Mouse (Mus musculus): ENCODE measurements at regions not wholly inside any gene's neighbourhood (a gene's known extent, or its start where the extent isn't known, plus 50 kb on each side); places are given as distances from the start of the nearest gene placed in this dataset.

DNA sequence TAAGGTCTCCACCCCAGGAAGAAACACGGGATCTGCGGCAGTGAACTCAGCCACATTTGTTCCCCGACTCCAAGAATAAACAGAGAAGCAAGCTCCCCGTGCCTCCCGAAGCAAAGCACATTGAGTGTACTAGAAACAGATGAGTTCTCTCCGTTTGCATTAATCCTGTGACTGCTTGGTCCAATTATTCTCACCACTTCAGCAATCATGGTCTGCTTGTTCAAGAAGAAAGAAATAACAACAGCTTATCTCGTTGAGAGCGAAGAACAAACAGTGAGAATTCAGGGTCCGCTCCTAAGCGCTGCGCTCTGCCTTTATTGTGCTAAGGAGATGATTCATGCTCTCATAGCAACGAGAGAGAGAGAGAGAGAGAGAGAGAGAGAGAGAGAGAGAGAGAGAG, 393.6 kb upstream of the Dynlrb2 start:
- ATAC-seq (replicated peaks; ENCODE audit: insufficient number of reproducible peaks, low FRiP score, low TSS enrichment, poor library complexity, severe bottlenecking): no peak

DNA sequence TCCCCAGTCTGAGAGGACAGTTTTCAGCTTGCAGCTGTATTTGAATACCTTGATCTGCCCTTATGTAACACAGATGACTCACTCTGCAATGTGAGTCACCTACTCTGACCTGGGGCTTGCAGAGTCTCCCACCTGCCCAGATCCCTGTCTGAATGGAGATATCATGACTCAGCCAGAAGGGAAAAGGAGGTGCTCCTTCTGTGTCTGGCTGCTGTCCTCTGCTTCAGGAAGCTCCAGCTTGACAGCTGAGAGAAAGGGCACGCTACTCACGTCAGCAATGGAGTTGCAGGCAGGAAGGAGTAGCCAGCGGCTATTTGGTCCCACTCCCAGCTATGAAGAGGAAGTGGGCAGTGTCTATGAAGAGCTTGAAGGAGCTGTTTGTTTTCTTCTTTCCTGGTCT, 389.1 kb upstream of the Maf start:
- ATAC-seq (replicated peaks; ENCODE audit: insufficient number of reproducible peaks, low FRiP score, low TSS enrichment, poor library complexity, severe bottlenecking): no peak

DNA sequence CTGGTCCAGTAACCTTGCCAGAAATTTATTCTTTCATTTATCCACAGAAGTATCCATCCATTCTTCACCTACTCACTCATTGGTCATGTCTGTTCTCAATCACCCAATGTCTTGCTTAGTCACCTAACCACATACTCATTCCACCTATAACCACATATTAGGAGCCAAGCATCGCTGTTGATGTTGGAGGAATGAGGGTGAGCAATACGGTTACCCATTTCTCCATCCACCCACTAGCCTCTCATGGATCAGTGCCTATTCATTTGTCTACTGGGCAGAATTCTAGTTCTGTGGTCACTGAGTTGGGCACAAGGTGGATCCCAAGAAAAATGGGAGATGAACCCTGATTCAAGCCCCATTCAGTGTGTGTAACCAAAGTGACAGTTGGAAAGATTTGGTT, 375.6 kb upstream of the Maf start:
- no peak for ATAC-seq (replicated peaks; ENCODE audit: insufficient number of reproducible peaks, low FRiP score, low TSS enrichment, poor library complexity, severe bottlenecking)

DNA sequence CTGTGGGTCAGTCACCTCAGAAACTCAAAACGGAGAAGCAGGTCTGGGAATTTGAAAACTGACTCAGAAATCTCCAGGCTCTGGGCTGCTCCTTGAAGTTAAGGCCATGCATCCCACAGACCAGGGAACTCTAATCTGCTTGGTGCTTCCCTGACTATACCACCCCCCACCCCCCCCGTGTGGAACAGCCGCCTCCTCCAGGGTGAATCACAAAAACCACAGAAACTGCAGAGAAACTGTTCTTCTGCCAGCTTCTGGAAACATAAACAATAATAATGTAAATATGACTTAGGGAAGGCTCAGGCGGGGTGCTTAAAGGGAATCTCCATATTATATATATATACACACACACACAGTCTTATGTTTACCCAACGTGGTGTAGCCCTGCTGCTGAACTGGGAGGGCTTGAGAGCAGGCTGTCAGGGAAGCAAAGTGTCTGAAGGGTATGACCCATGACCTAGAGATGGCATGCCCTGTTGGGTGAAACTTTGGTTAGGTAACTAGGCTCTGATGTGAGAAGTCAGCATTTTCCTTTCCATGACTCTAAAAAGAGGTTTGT, 371.3 kb upstream of the Maf start:
- no peak for ATAC-seq (replicated peaks; ENCODE audit: insufficient number of reproducible peaks, low FRiP score, low TSS enrichment, poor library complexity, severe bottlenecking)

DNA sequence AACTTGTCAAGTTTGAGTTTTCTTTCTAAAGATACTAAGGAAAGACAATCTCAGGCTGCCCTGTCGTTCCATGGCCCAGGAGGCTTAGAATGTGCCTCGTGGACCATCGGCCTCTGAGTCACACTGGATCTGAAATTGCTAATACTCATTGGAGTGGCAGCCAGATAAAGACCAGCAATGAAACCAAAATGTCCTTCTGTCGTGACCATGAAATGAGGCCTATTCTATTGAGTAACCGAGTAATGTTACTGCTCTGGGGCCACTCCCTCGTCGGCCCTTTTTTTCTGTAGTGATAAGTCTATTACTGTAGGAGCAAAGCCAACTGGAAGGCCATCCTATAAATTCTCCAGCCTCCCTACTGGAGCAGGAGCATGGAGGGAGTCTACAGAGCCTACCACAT, 363.9 kb upstream of the Maf start:
- no peak for ATAC-seq (replicated peaks; ENCODE audit: insufficient number of reproducible peaks, low FRiP score, low TSS enrichment, poor library complexity, severe bottlenecking)

DNA sequence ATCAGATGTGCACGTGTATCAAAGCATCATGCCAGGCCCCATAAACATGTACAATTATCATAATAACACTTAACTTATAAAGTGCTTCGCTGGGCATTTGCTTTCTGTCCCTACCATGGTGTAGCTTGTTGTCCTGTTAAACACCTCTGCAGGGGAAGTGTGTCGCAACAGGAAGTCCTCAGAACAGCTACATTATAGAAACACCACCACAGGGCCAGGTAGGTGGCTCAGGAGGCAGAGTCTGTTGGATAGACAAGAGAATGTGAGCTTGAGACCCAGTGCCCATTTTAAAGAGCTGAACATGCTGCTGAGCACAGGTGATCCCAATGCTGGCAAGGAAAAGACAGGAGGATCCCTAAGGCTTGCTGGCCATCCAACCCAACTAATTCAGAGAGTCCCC, 361.9 kb upstream of the Maf start:
- no peak for ATAC-seq (replicated peaks; ENCODE audit: insufficient number of reproducible peaks, low FRiP score, low TSS enrichment, poor library complexity, severe bottlenecking)

DNA sequence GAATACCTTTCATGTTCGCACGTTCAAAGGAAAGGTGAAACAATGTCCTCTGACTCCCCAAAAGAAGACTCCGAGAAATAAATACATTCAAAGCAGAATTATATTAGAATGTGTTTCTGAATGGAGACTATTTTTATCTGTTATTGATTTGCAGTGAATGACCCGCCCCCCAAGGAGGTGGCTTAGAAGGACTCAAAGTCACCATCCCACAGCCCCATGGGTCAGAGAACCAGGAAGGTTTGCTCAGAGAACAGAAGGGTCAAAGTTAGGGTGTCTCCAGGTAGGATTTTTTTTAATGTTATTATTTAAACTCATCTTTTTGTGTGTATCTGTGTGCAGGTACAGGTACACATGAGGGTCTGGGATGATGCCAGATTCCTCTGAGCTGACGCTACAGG, 360.4 kb upstream of the Maf start:
- ATAC-seq (replicated peaks; ENCODE audit: insufficient number of reproducible peaks, low FRiP score, low TSS enrichment, poor library complexity, severe bottlenecking): no peak

DNA sequence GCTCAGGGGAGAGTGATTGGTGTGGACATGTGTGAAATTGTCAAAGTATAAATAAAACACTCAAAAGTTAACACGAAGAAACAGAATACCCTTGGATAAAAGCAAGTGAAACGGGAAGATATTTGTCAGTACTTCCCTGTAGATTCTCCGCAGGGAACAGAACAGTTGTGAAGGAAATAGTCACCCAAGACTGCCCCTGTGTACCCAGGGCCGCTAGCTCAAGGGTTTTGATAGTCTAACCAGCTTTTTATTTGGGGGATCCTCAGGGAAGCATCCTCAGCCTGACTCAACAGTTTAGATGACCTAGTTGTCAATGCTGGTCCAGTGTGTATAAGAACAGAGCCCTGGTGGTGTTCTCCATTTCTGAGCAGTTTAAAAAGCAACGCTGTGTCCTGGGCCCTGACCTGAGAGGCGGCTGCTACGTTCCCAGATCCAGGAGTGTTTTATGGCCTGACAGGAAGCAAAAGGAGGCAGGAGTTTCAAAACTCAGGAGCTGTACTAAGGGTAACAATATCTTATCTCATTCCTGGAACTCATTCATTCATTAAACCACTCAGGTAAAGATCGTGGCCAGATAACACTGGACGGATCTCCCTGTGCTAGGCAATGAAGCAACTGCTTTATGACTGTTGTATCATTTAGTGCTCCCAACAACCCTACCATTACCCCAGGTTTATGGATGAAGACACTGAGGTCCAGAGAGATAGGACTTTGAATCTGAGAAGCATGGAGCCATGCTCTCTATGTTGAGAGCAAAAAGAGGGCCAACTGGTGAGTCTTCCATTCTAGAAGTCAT, 359.8 kb upstream of the Maf start:
- ATAC-seq (replicated peaks; ENCODE audit: insufficient number of reproducible peaks, low FRiP score, low TSS enrichment, poor library complexity, severe bottlenecking): no peak

DNA sequence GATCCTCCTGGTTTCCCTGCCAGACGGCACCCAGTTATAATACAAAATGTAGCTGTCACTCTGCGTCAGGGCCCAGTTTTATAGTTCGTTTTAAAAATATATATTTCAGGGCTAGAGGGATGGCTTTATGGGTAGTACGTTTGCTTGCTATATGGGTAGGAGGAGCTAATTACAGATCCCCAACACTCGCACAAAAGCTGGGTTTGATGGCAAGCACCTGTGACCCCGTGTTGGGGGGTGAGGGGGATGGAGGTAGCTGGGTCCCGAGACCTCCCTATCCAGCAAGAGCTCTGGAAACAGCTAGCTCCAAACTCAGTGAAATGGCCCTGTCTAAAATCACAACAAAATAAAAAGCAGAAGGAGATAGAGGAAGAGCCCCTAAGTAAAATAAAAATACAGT, 358.3 kb upstream of the Maf start:
- no peak for ATAC-seq (replicated peaks; ENCODE audit: insufficient number of reproducible peaks, low FRiP score, low TSS enrichment, poor library complexity, severe bottlenecking)

DNA sequence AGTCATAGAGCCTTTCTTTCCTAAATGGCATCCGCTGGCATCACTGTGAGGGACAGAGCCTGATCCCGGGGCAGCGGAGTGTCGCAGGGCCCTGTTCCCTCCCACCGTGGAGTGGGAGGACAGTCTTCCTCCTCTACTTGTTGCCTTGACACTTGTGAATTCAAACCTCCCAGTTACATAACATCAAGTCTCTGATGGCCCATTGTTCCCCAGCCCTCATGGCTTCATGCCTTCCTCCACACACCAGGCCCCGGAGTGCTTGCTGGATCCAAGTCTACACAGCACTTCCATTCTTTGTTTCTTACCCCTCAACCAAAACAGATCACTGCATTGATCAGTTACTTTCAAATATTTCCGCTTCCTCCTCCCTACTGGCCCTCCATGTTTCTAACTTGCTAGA, 357.7 kb upstream of the Maf start:
- no peak for ATAC-seq (replicated peaks; ENCODE audit: insufficient number of reproducible peaks, low FRiP score, low TSS enrichment, poor library complexity, severe bottlenecking)

DNA sequence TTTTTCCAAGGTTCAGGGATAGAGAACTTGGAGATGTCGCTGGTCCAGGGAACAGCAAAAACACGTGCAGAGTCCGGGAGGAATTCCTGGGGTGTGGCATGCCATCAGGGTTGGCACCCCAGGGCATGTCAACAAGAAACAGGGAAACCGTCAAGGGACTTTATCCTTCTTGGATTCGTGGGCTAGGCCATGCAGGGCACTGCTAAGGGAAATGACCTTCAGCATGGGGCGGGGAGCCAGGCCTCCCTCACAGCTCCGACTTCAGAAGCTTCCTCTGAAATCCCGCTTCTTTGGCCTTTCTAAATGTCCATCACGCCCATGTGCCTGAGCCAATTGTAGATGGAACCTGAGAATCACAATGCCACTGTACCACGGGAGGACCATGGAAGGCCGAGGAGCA, 357.0 kb upstream of the Maf start:
- ATAC-seq (replicated peaks; ENCODE audit: insufficient number of reproducible peaks, low FRiP score, low TSS enrichment, poor library complexity, severe bottlenecking): no peak

DNA sequence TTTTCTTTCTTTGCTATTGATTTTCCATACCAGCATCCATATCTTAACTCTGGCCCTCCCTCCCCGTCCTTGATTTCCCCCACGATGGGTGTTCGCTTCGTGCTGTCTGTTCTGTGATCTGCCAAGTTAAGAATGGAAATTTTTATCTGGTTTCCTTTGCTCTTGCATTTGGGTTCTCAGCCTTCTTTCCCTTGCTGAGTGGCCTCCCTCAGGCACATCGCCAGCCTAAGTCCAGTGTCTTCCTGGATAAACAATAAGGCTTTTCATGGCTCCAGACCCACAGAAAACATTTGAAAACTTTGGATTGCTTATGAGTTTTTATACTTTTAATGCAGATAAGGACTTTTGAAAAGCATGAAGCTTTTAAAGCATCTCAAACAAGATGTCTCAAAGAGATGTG, 355.9 kb upstream of the Maf start:
- ATAC-seq (replicated peaks; ENCODE audit: insufficient number of reproducible peaks, low FRiP score, low TSS enrichment, poor library complexity, severe bottlenecking): no peak

DNA sequence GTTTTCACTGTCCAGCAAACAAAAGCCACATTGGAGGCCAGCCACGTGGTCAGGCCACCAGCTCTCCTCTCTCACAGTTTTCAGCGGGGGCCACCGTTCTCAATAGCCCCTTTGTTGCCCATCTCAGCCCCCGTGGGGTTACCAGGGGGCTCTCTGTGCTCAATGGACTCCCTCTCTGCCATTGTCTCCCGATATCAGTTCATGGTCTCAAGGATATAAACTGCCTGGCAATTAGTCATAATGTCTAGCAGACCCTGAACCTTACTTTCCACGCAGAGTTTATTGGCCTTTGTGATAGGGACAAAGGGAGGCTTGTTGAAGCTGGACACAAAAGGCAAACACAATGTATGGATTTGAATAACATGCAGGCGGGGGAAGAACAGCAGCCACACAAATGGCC, 345.9 kb upstream of the Maf start:
- ATAC-seq (replicated peaks; ENCODE audit: insufficient number of reproducible peaks, low FRiP score, low TSS enrichment, poor library complexity, severe bottlenecking): no peak

DNA sequence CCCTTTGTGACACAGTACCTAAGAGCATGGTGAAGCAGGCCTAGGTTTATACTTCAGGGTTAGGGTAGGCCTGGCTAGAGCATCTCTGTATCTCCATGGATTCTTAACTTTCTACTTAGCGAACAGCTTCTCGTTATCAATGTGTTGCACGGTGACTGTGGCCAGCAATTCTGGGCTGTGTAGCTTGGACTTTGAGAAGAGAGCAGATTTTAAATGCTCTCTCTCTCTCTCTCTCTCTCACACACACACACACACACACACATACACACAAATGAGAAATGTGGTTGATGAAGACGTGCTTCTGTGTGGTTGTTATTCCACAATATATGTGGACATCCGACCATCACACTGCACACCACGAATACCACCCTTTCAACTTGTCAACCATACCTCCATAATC, 345.4 kb upstream of the Maf start:
- no peak for ATAC-seq (replicated peaks; ENCODE audit: insufficient number of reproducible peaks, low FRiP score, low TSS enrichment, poor library complexity, severe bottlenecking)

DNA sequence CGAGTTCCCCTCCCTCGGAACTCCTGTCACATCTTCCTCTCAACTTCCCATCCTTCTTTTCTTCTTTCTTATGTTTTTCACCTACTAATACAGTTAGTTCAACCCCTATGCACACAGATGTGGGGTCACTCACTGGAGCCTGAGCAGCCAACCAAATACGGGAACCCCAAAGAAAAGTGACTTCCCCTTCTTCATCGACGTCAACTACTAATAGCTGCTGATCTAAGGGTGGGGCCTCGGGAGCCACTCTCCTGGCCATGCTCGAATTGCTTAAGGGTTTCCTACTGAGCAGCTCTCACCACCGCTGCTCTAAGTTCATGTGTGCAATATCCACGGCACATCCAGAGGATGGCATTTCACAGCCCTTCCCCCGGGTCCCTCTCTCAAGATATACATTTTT, 340.9 kb upstream of the Maf start:
- no peak for ATAC-seq (replicated peaks; ENCODE audit: insufficient number of reproducible peaks, low FRiP score, low TSS enrichment, poor library complexity, severe bottlenecking)

DNA sequence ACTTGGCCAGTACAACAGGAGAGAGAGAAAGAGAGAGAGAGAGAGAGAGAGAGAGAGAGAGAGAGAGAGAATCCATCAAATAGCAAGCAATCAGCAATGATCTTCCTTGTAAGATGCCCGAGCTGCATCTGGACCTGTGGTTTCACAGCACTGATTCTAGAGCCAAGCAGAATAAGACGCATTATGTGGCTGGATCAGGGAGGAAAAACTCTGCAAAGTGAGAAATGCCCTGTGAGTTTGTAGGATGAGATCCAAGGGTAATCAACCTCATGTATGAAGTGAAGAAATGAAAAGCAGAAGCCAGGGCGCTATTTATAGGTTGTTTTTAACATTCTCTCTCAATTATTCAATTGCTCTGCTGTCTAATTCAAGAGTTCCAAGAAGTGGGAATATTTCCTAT, 339.3 kb upstream of the Maf start:
- no peak for ATAC-seq (replicated peaks; ENCODE audit: insufficient number of reproducible peaks, low FRiP score, low TSS enrichment, poor library complexity, severe bottlenecking)

DNA sequence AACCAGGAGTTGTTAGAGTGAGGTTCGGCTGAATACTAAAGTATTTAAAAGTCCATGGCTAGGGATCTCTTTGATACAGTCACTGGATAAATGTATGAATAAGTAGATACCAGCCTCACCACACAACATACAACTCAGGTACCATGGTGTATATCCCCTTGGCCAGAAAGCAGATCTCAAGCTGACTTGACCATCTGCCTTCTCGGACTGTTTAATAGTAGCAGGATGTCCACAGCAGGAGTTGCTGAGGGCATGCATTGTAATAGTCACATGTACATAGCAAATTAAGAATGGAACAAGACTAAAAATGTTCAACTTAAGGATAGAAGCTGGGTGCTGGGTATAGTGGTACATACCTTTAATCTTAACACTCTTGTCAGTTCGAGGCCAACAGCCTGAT, 337.9 kb upstream of the Maf start:
- ATAC-seq (replicated peaks; ENCODE audit: insufficient number of reproducible peaks, low FRiP score, low TSS enrichment, poor library complexity, severe bottlenecking): no peak

DNA sequence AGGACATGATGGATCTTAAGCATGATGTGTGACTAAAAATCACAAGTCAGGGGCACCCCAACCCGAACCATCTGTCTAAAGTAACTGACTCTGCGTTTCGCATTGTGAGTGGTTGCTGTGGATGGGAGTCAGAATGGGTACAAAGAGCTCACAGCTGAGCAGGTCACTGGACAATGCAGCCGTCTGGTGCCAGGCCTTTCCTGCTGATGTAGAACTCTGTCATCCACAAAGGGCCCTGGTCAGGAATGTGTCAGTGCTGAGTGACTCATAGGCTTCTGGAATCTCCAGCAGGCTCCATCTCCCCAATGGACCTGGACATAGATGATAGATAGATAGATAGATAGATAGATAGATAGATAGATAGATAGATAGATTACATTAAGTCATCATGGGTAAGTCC, 335.8 kb upstream of the Maf start:
- ATAC-seq (replicated peaks; ENCODE audit: insufficient number of reproducible peaks, low FRiP score, low TSS enrichment, poor library complexity, severe bottlenecking): no peak

DNA sequence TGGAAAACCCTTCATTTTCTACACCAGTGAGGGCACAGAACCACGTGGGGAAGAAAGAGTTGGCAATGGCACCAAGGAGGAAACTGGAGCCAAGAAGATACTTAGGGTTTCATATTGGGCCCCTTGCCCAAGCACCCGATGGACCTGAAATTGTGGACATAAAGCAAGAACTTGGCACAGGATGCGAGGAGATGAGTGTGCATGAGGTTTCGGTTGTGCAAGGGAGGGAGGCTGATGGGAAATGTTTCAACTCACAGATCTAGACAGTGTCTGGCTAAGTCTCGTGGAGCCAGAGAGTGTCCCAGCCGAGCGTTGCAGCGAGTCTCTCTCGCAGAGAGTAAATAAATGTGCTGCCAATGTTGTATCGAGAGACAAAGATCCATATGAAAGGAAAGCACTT, 323.4 kb upstream of the Maf start:
- ATAC-seq (replicated peaks; ENCODE audit: insufficient number of reproducible peaks, low FRiP score, low TSS enrichment, poor library complexity, severe bottlenecking): no peak

DNA sequence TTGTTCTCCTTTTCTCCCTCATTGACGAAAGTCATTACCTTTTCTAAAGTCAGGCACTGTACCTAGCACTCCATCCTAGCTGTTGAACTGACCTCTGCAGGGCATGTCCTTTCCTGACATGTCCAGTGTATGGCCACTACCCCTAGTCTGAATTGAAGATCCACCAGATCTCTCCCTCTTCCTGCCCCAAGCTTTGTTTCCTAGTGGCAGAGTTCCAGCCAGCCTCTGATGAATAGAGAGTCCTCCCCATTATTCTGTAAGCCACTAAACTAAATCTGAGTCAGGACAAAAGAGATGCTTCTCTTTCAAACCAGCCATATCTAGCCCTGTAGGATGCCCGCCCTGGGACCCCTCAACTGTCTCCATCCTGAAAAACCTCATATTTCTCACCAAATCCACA, 317.7 kb upstream of the Maf start:
- no peak for ATAC-seq (replicated peaks; ENCODE audit: insufficient number of reproducible peaks, low FRiP score, low TSS enrichment, poor library complexity, severe bottlenecking)

DNA sequence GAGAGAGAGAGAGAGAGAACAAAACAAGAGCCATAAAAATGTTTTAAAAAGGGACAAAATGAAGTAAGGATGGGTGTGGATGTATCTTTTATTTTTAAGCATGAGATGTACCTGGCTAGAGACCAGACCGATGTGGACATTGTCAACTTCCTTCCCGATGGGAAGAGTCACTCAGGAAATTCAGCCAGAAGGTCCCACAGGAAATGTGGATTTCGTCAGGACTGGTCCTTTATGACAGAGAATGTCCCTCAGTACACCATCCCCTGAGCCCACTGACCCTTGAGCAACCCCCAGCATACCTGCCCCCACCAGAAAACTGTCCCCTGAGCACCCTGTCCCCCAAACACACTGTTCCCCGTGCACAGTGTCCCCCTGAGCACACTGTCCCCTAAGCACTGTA, 317.2 kb upstream of the Maf start:
- ATAC-seq (replicated peaks; ENCODE audit: insufficient number of reproducible peaks, low FRiP score, low TSS enrichment, poor library complexity, severe bottlenecking): no peak
